Mouse (Mus musculus) neural tube, embryonic 12.5 days (tissue): ENCODE data around the gene Fam219a. TPM values are rescaled to one million over a fixed set of nuclear protein-coding genes. Genes with fewer than 3 reads are reported as not detected.
A peak's percentile ranks its signal among the peaks of the same experiment; 100 is the strongest.

ENCODE experiments used
- ATAC-seq: fragments of 200-750 bp; cut with Nextera tagmentation; 2 replicates; pipeline ENCODE4 v1.8.0; 2017; ENCODE audit warnings: low read depth, mild to moderate bottlenecking, moderate TSS enrichment, moderate library complexity; ENCODE audit not compliant: low FRiP score
- H3K27ac ChIP-seq: fragments of 300-500 bp; sonication (generic); 2 replicates; pipeline ENCODE4 v1.5.1; 2016
- H3K27me3 ChIP-seq: fragments of 300-500 bp; sonication (generic); replicated peaks from 2 replicates; pipeline ENCODE4 v1.6.1; 2016; ENCODE audit warnings: mild to moderate bottlenecking
- H3K36me3 ChIP-seq: fragments of 300-500 bp; sonication (generic); 2 replicates; pipeline ENCODE4 v1.6.1; 2016; ENCODE audit warnings: mild to moderate bottlenecking
- H3K4me1 ChIP-seq: fragments of 300-500 bp; sonication (generic); 2 replicates; pipeline ENCODE4 v1.6.1; 2016
- H3K4me2 ChIP-seq: fragments of 300-500 bp; sonication (generic); replicated peaks from 2 replicates; pipeline ENCODE4 v1.6.1; 2016; ENCODE audit warnings: mild to moderate bottlenecking
- H3K4me3 ChIP-seq: fragments of 300-500 bp; sonication (generic); 2 replicates; pipeline ENCODE4 v1.5.1; 2016
- H3K9ac ChIP-seq: fragments of 300-500 bp; sonication (generic); 2 replicates; pipeline ENCODE4 v1.6.1; 2016; ENCODE audit warnings: mild to moderate bottlenecking
- H3K9me3 ChIP-seq: fragments of 300-500 bp; sonication (generic); 2 replicates; pipeline ENCODE4 v1.6.1; 2016; ENCODE audit warnings: mild to moderate bottlenecking
- WGBS: fragments of 180-500 bp; shearing (Covaris S2); methylation state at CpG from one replicate; pipeline ENCODE4 v1.1.7; 2016; 5-methylcytosine and 5-hydroxymethylcytosine counted together
- polyA plus RNA-seq: library from polyadenylated mRNA; unstranded; fragments of >200 nt; fragmentation: Nextera tagmentation; extraction: Ambion mirVana; gene quantifications from 2 replicates; pipeline ENCODE4 v1.2.1, GENCODE M21; 2016

Gene Fam219a
- polyA plus RNA-seq, result 17.4 and 18.3 TPM in 2 replicates

DNA sequence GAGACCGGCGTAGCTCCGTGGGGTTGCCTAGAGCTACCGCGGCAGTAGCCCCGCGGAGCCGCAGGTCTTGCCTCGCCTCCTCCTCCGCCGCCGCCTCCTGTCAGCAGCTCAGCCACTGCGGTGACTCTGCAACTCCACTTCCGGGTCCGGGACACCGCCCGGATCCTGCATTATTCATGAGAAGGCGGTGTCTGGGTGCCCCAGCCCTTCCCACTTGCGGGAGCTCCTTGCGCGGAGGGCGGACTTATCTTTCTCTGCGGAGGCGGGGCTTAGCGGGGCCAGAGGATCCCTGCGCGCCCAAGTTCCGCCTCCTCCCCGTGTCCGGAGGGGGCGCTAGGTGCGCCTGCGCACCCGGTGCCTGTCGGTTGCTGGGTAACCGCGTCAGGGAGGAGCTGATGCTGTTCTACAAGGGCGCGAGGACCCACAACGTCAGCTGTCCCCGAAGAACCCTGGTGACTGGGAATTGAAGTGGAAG is at the start of gene Fam219a, which contains the start of gene Dnaic1:
Fam219a (minus strand) TSS at position 128 of the 475 bp plus-strand sequence.
Dnaic1 (plus strand) TSS at position 365 of the 475 bp plus-strand sequence.
- Histone ChIP-seq H3K4me2 (peak within 1 kb of the TSS; percentile 74), H3K36me3 (no peaks in the 10 kb centered on the region), H3K27ac (peak within 1 kb of the TSS; percentile 78), H3K4me1 (peaks cover 22% of the 10 kb centered on the region), H3K27me3 (peaks cover 4% of the 10 kb centered on the region; the same call in 1 of the 2 replicates), H3K4me3 (peak within 1 kb of the TSS; percentile 70), H3K9ac (peak within 1 kb of the TSS; percentile 80), H3K9me3 (no peaks in the 10 kb centered on the region)
- WGBS, result under 1% methylated on average over 41 of the region's 41 CpGs
- ATAC-seq, result peak; percentile 96

DNA sequence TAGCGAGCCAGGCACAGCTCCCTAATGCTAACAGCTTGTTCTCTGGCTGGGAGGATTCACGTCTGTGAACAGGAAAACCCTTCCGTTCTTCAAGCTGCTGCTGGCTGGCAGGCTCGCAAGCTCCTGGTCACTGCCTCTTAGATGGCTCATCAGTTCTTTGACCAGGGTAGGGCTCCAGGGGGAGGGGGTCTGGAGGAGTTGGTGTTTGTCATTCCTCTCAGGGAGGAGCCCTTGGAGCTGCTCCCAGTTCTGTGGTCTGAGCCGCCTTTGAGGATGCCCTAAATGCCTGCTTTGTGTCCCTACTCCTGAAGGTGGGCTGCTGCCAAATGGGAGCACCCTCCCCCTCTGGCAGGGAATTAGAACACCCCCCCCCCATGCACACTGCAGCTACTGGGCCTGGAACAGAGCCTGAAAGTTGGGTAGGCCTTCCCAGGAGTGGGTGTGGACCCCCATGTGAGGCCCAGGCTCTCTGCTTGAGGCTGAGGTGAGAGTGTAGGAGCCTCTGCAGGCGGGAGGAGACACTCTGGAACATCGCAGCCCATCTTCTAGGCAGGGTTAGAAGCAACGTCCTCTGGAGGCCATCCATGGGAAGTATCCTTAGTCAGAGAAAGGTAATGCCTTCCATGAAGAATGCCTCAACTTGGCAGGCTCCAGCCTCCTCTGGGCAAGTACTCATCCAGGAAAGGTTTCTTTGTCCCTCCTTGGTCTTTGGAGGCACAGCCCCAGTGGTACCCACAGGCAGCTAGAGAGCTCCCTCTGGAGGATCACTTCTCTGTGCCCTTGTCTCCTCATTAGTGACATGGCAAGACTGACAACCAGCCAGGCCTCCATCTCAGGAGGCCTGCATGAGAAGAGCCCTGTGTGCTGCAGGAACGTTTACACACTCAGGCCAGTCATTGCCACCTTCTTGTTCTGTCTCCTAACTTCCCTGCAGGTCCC is 46.6 kb upstream of the Fam219a start:
- Histone ChIP-seq H3K9ac (no peak overlapping the region), H3K27ac (no peak overlapping the region), H3K9me3 (no peaks in the 10 kb centered on the region), H3K4me2 (no peak overlapping the region), H3K36me3 (no peaks in the 10 kb centered on the region), H3K4me3 (no peak overlapping the region), H3K4me1 (peaks cover 34% of the 10 kb centered on the region), H3K27me3 (0 out of 2 replicates have a peak, but pooled peaks cover 10% of the 10 kb centered on the region)
- ATAC-seq, result peak; percentile 17
- WGBS, result 64% methylated on average over 9 of the region's 9 CpGs

DNA sequence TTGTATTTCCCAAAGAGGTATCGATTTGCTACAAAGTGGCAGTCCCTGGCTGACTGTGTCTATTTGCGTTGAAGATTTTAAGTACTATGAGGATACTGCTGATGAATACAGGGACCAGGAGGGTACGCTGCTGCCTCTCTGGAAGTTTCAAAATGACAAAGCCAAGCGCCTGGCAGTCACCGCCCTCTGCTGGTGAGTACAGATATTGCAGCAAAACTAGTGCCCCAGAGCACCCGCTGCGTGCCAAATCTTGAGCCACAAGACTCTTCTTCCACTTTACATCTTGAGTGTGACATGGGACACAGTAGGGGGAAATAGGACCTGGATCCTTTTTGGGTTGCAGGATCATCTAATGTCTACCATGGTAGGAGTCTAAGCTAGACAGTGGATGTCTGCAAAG is 44.8 kb upstream of the Fam219a start:
- no peak for ATAC-seq
- 7% methylated on average over 7 of the region's 7 CpGs for WGBS
- H3K27ac ChIP-seq, result no peak overlapping the region
- H3K9me3 ChIP-seq, result no peaks in the 10 kb centered on the region
- 0 out of 2 replicates have a peak, but pooled peaks cover 8% of the 10 kb centered on the region for H3K27me3 ChIP-seq
- H3K4me3 ChIP-seq, result no peak overlapping the region
- peaks cover 37% of the 10 kb centered on the region for H3K4me1 ChIP-seq
- H3K9ac ChIP-seq, result no peak overlapping the region
- H3K4me2 ChIP-seq, result no peak overlapping the region
- no peaks in the 10 kb centered on the region for H3K36me3 ChIP-seq

DNA sequence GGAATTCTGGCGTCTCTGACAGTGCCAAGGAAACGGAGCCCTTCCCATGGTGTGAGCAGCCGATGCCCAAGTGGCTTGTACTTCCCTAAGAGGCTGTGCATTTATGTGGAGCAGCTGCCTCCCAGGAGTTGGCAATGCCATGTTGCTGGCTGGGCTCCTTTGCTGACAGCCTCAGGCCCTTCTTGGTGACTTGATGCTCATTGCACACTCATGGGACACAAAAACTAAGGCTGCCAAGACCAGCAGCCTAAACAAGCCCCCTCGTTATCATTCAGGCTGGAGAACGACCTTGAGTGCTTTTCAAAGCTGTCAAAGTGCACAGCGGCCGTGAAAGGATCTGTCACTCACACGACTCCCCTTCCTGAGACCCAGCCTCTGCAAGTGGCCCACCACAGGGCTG is 42.8 kb upstream of the Fam219a start:
- Histone ChIP-seq H3K36me3 (no peaks in the 10 kb centered on the region), H3K27ac (no peak overlapping the region), H3K9ac (0 out of 2 replicates have a peak overlapping the region, but pooled peaks have one; percentile 4), H3K4me1 (peaks cover 29% of the 10 kb centered on the region), H3K27me3 (0 out of 2 replicates have a peak, but pooled peaks cover 8% of the 10 kb centered on the region), H3K4me2 (no peak overlapping the region), H3K4me3 (no peak overlapping the region), H3K9me3 (no peaks in the 10 kb centered on the region)
- WGBS, result 37% methylated on average over 8 of the region's 8 CpGs
- ATAC-seq, result no peak

GRCm38 (mm10) chr4:41610594-41610980 is 41.2 kb upstream of the Fam219a start:
- 29% methylated on average over 6 of the region's 6 CpGs for WGBS
- Histone ChIP-seq H3K4me2 (no peak overlapping the region), H3K36me3 (no peaks in the 10 kb centered on the region), H3K27me3 (0 out of 2 replicates have a peak, but pooled peaks cover 8% of the 10 kb centered on the region), H3K4me1 (peaks cover 28% of the 10 kb centered on the region), H3K9me3 (no peaks in the 10 kb centered on the region; the same call in 1 of the 2 replicates), H3K27ac (no peak overlapping the region), H3K9ac (no peak overlapping the region), H3K4me3 (no peak overlapping the region)
- no peak for ATAC-seq

- ATAC-seq, result no peak
- Histone ChIP-seq H3K4me2 (no peak overlapping the region), H3K27ac (no peak overlapping the region), H3K9me3 (no peaks in the 10 kb centered on the region; the same call in 1 of the 2 replicates), H3K36me3 (no peaks in the 10 kb centered on the region), H3K27me3 (0 out of 2 replicates have a peak, but pooled peaks cover 1% of the 10 kb centered on the region), H3K4me3 (no peak overlapping the region), H3K9ac (no peak overlapping the region), H3K4me1 (peaks cover 27% of the 10 kb centered on the region)
- 78% methylated on average over 10 of the region's 10 CpGs for WGBS
Observed at GRCm38 (mm10) chr4:41609681-41610593, 40.6 kb upstream of the Fam219a start.

GRCm38 (mm10) chr4:41606784-41607183 is 37.4 kb upstream of the Fam219a start:
- H3K9me3 ChIP-seq, result no peaks in the 10 kb centered on the region; the same call in 1 of the 2 replicates
- no peak overlapping the region for H3K27ac ChIP-seq
- H3K4me1 ChIP-seq, result peaks cover 15% of the 10 kb centered on the region
- H3K4me2 ChIP-seq, result no peak overlapping the region
- no peak overlapping the region for H3K4me3 ChIP-seq
- 40% methylated on average over 4 of the region's 4 CpGs for WGBS
- H3K27me3 ChIP-seq, result no peaks in the 10 kb centered on the region
- ATAC-seq, result no peak
- no peaks in the 10 kb centered on the region for H3K36me3 ChIP-seq
- no peak overlapping the region for H3K9ac ChIP-seq

- no peak overlapping the region for H3K4me2 ChIP-seq
- 25% methylated on average over 8 of the region's 8 CpGs for WGBS
- no peak overlapping the region for H3K9ac ChIP-seq
- H3K9me3 ChIP-seq, result no peaks in the 10 kb centered on the region; the same call in 1 of the 2 replicates
- no peak overlapping the region for H3K4me3 ChIP-seq
- no peaks in the 10 kb centered on the region for H3K36me3 ChIP-seq
- peak; percentile 76; the same call in 1 of the 2 replicates for ATAC-seq
- no peaks in the 10 kb centered on the region for H3K27me3 ChIP-seq
- no peak overlapping the region for H3K27ac ChIP-seq
- peaks cover 12% of the 10 kb centered on the region; the same call in 1 of the 2 replicates for H3K4me1 ChIP-seq
Observed at GRCm38 (mm10) chr4:41604476-41605396, 35.4 kb upstream of the Fam219a start.

DNA sequence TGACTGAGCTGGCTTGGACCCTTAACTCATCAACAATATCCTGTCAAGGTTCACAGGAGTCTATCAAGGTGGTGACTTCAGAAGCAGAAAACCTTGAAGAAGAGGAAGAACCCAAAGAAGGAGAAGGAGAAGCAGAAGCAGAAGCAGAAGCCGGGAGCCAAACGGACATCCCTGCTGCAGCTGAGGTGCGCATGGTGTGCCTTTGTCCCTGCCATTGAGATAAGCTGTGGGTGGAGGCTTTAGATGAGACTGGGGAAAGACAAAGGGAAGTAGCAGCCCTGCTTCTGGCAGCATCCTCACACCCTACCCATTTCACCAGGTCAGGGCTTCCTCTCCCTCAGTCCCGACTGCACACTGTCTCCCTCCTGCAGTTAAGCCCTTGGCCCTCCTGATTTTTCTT is 33.5 kb upstream of the Fam219a start:
- WGBS, result 60% methylated on average over 4 of the region's 4 CpGs
- no peak overlapping the region for H3K27ac ChIP-seq
- H3K4me2 ChIP-seq, result no peak overlapping the region

GRCm38 (mm10) chr4:41583353-41583752 is 14.0 kb upstream of the Fam219a start:
- peak; percentile 48; the same call in 1 of the 2 replicates for ATAC-seq
- H3K9me3 ChIP-seq, result no peaks in the 10 kb centered on the region
- no peak overlapping the region for H3K9ac ChIP-seq
- H3K36me3 ChIP-seq, result no peaks in the 10 kb centered on the region
- no peak overlapping the region for H3K27ac ChIP-seq
- 69% methylated on average over 7 of the region's 7 CpGs for WGBS
- no peaks in the 10 kb centered on the region for H3K27me3 ChIP-seq
- H3K4me2 ChIP-seq, result no peak overlapping the region
- H3K4me3 ChIP-seq, result no peak overlapping the region
- peaks cover 6% of the 10 kb centered on the region; the same call in 1 of the 2 replicates for H3K4me1 ChIP-seq

More for the DNA sequence above, 33.5 kb upstream of the Fam219a start:
- no peak overlapping the region for H3K4me3 ChIP-seq
- no peak overlapping the region for H3K9ac ChIP-seq
- no peaks in the 10 kb centered on the region for H3K27me3 ChIP-seq
- H3K9me3 ChIP-seq, result no peaks in the 10 kb centered on the region; the same call in 1 of the 2 replicates
- H3K36me3 ChIP-seq, result no peaks in the 10 kb centered on the region
- ATAC-seq, result no peak
- H3K4me1 ChIP-seq, result peaks cover 12% of the 10 kb centered on the region; the same call in 1 of the 2 replicates
